Mouse (Mus musculus) myocyte (in vitro differentiated cells): ENCODE data around the gene Sh3gl2.

Source experiments
- E2F4 ChIP-seq: IDR thresholded peaks from one replicate; pipeline ENCODE4 v1.6.1; 2011; ENCODE audit warnings: mild to moderate bottlenecking, control low read depth, moderate library complexity; ENCODE audit not compliant: insufficient read depth
- POLR2A ChIP-seq: IDR thresholded peaks from one replicate; pipeline ENCODE4 v1.6.1; 2011; ENCODE audit warnings: low read depth, mild to moderate bottlenecking, control low read depth, moderate library complexity; ENCODE audit not compliant: insufficient read length
- TCF3 ChIP-seq: IDR thresholded peaks from one replicate; pipeline ENCODE4 v1.6.1; 2011; ENCODE audit warnings: low read depth, control low read depth; ENCODE audit not compliant: insufficient read length
- USF1 ChIP-seq: IDR thresholded peaks from one replicate; pipeline ENCODE4 v1.6.1; 2011; ENCODE audit warnings: low read depth, mild to moderate bottlenecking, control low read depth, moderate library complexity

- TF ChIP-seq POLR2A: no peak
- TF ChIP-seq E2F4: no peak
- no peak for TF ChIP-seq USF1
- TF ChIP-seq TCF3: no peak
Measured at GRCm38 (mm10) chr4:85426211-85426610, 221.3 kb downstream of the Sh3gl2 start.
